Mouse (Mus musculus) MEL (cell line): ENCODE results near the gene Kctd12b. TPM values are rescaled to one million over a fixed set of nuclear protein-coding genes. Genes with fewer than 3 reads are reported as not detected.

ENCODE experiments used
- DNase-seq: peaks from one replicate; pipeline ENCODE4 v3.0.0; 2011; ENCODE audit warnings: low read depth, low spot score
- H3K27ac ChIP-seq: 2 replicates; pipeline ENCODE4 v1.5.1; 2012; ENCODE audit warnings: low read depth, mild to moderate bottlenecking, control low read depth, low read length, moderate library complexity; ENCODE audit not compliant: control insufficient read depth
- H3K27me3 ChIP-seq, 2 experiments: fragments of 150-350 bp in 1 of 2; sonication (generic) in 1 of 2; 2 replicates each; pipeline ENCODE4 v1.6.1; 2012; ENCODE audit warnings: low read length in 2 of 2, mild to moderate bottlenecking in 2 of 2, improper control_type of control experiment in 1 of 2, moderate library complexity in 1 of 2; ENCODE audit not compliant: insufficient read depth in 2 of 2, control insufficient read depth in 1 of 2
- H3K36me3 ChIP-seq, 2 experiments: 2 replicates each; pipeline ENCODE4 v1.6.1; 2012 to 2014; ENCODE audit warnings: low read length in 2 of 2, improper control_type of control experiment in 1 of 2, inconsistent platforms in 1 of 2, mild to moderate bottlenecking in 1 of 2; ENCODE audit not compliant: insufficient read depth in 2 of 2, control insufficient read depth in 1 of 2
- H3K4me1 ChIP-seq, 2 experiments: fragments of 150-350 bp in 1 of 2; sonication (generic) in 1 of 2; 2 replicates each; pipeline ENCODE4 v1.6.1; 2012; ENCODE audit warnings: low read length in 2 of 2, improper control_type of control experiment in 1 of 2, mild to moderate bottlenecking in 1 of 2; ENCODE audit not compliant: insufficient read depth in 2 of 2, control insufficient read depth in 1 of 2
- H3K4me3 ChIP-seq, 2 experiments: fragments of 150-350 bp in 1 of 2; sonication (generic) in 1 of 2; 2 replicates each; pipeline ENCODE4 v1.5.1; 2012; ENCODE audit warnings: low read depth in 2 of 2, low read length in 2 of 2, mild to moderate bottlenecking in 2 of 2, moderate library complexity in 2 of 2, control low read depth in 1 of 2, improper control_type of control experiment in 1 of 2; ENCODE audit not compliant: control insufficient read depth in 1 of 2, insufficient read depth in 1 of 2
- H3K79me2 ChIP-seq: 2 replicates; pipeline ENCODE4 v1.6.1; 2012; ENCODE audit warnings: mild to moderate bottlenecking, low read length, moderate library complexity; ENCODE audit not compliant: control insufficient read depth, poor library complexity, insufficient read depth
- H3K9ac ChIP-seq: 2 replicates; pipeline ENCODE4 v1.6.1; 2012; ENCODE audit warnings: low read depth, mild to moderate bottlenecking, control low read depth, low read length, moderate library complexity; ENCODE audit not compliant: control insufficient read depth, poor library complexity, severe bottlenecking
- H3K9me3 ChIP-seq: fragments of 150-350 bp; sonication (generic); replicated peaks from 2 replicates; pipeline ENCODE4 v1.6.1; 2012; ENCODE audit warnings: mild to moderate bottlenecking, low read length, improper control_type of control experiment, moderate library complexity; ENCODE audit not compliant: insufficient read depth
- BHLHE40 ChIP-seq: IDR thresholded peaks from 2 replicates; pipeline ENCODE4 v1.6.1; 2012; ENCODE audit warnings: low read depth, mild to moderate bottlenecking, inconsistent platforms, low read length, improper control_type of control experiment, borderline replicate concordance
- CHD1 ChIP-seq: IDR thresholded peaks from 2 replicates; pipeline ENCODE4 v1.6.1; 2012; ENCODE audit warnings: low read depth, mild to moderate bottlenecking, inconsistent platforms, low read length, improper control_type of control experiment
- CHD2 ChIP-seq: IDR thresholded peaks from 2 replicates; pipeline ENCODE4 v1.6.1; 2011; ENCODE audit warnings: low read length, improper control_type of control experiment
- CTCF ChIP-seq, 3 experiments: IDR thresholded peaks in 2 of 3; conservative IDR thresholded peaks in 1 of 3; 2 replicates each; pipeline ENCODE4 v1.5.1; 2011 to 2012; ENCODE audit warnings: low read length in 3 of 3, low read depth in 2 of 3, mild to moderate bottlenecking in 2 of 3, improper control_type of control experiment in 1 of 3, inconsistent platforms in 1 of 3, mixed read lengths in 1 of 3, moderate library complexity in 1 of 3; ENCODE audit not compliant: control insufficient read depth in 1 of 3, insufficient read depth in 1 of 3, poor library complexity in 1 of 3, severe bottlenecking in 1 of 3
- E2F4 ChIP-seq: IDR thresholded peaks from 2 replicates; pipeline ENCODE4 v1.6.1; 2011; ENCODE audit warnings: low read depth, low read length, improper control_type of control experiment, borderline replicate concordance
- ELF1 ChIP-seq: IDR thresholded peaks from 2 replicates; pipeline ENCODE4 v1.6.1; 2014; ENCODE audit warnings: low read depth, mild to moderate bottlenecking, inconsistent platforms, low read length, improper control_type of control experiment, moderate library complexity
- EP300 ChIP-seq, 2 experiments: IDR thresholded peaks; 2 replicates each; pipeline ENCODE4 v1.6.1; 2011; ENCODE audit warnings: improper control_type of control experiment in 2 of 2, low read length in 2 of 2, low read depth in 1 of 2, mild to moderate bottlenecking in 1 of 2
- ETS1 ChIP-seq: IDR thresholded peaks from 2 replicates; pipeline ENCODE4 v1.6.1; 2012; ENCODE audit warnings: low read depth, mild to moderate bottlenecking, inconsistent platforms, low read length, improper control_type of control experiment, moderate library complexity
- GABPA ChIP-seq: IDR thresholded peaks from 2 replicates; pipeline ENCODE4 v1.6.1; 2012; ENCODE audit warnings: low read depth, mild to moderate bottlenecking, inconsistent platforms, low read length, improper control_type of control experiment, moderate library complexity
- HCFC1 ChIP-seq: IDR thresholded peaks from 2 replicates; pipeline ENCODE4 v1.6.1; 2012; ENCODE audit warnings: low read depth, mild to moderate bottlenecking, inconsistent platforms, low read length, improper control_type of control experiment, moderate library complexity
- KAT2A ChIP-seq: conservative IDR thresholded peaks from 2 replicates; pipeline ENCODE4 v1.6.1; 2012; ENCODE audit warnings: low read depth, low read length, improper control_type of control experiment, inconsistent platforms
- MAX ChIP-seq: IDR thresholded peaks from 2 replicates; pipeline ENCODE4 v1.6.1; 2011; ENCODE audit warnings: low read length, improper control_type of control experiment
- MAZ ChIP-seq: IDR thresholded peaks from 2 replicates; pipeline ENCODE4 v1.6.1; 2012; ENCODE audit warnings: low read depth, mild to moderate bottlenecking, inconsistent platforms, low read length, improper control_type of control experiment
- MEF2A ChIP-seq: IDR thresholded peaks from 2 replicates; pipeline ENCODE4 v1.6.1; 2014; ENCODE audit warnings: low read depth, mild to moderate bottlenecking, inconsistent platforms, low read length, improper control_type of control experiment; ENCODE audit not compliant: poor library complexity, insufficient replicate concordance, severe bottlenecking; ENCODE audit errors: extremely low read depth
- MXI1 ChIP-seq: IDR thresholded peaks from 2 replicates; pipeline ENCODE4 v1.6.1; 2011; ENCODE audit warnings: mild to moderate bottlenecking, low read depth, low read length, improper control_type of control experiment
- MYB ChIP-seq: IDR thresholded peaks from 2 replicates; pipeline ENCODE4 v1.6.1; 2011; ENCODE audit warnings: mild to moderate bottlenecking, low read depth, low read length, improper control_type of control experiment
- MYC ChIP-seq: IDR thresholded peaks from 2 replicates; pipeline ENCODE4 v1.6.1; 2011; ENCODE audit warnings: low read depth, mild to moderate bottlenecking, low read length, improper control_type of control experiment, moderate library complexity
- NELFE ChIP-seq: IDR thresholded peaks from 2 replicates; pipeline ENCODE4 v1.6.1; 2011; ENCODE audit warnings: low read depth, low read length, improper control_type of control experiment
- POLR2A ChIP-seq, 2 experiments: IDR thresholded peaks; 2 replicates each; pipeline ENCODE4 v1.6.1; 2011 to 2012; ENCODE audit warnings: low read length in 2 of 2, mild to moderate bottlenecking in 2 of 2, control low read depth in 1 of 2, improper control_type of control experiment in 1 of 2, low read depth in 1 of 2, moderate library complexity in 1 of 2; ENCODE audit not compliant: control insufficient read depth in 1 of 2, insufficient read depth in 1 of 2, poor library complexity in 1 of 2
- POLR2AphosphoS2 ChIP-seq: IDR thresholded peaks from 2 replicates; pipeline ENCODE4 v1.6.1; 2011; ENCODE audit warnings: low read length, improper control_type of control experiment
- POLR2AphosphoS5 ChIP-seq: IDR thresholded peaks from 2 replicates; pipeline ENCODE4 v1.6.1; 2012; ENCODE audit warnings: low read depth, borderline replicate concordance, mild to moderate bottlenecking, inconsistent platforms, low read length, moderate library complexity, mixed read lengths
- RAD21 ChIP-seq: IDR thresholded peaks from 2 replicates; pipeline ENCODE4 v1.6.1; 2011; ENCODE audit warnings: mild to moderate bottlenecking, low read depth, low read length, improper control_type of control experiment
- RCOR1 ChIP-seq: IDR thresholded peaks from 2 replicates; pipeline ENCODE4 v1.6.1; 2012; ENCODE audit warnings: low read depth, mild to moderate bottlenecking, inconsistent platforms, low read length, improper control_type of control experiment
- SIN3A ChIP-seq: IDR thresholded peaks from 2 replicates; pipeline ENCODE4 v1.6.1; 2012; ENCODE audit warnings: low read length, improper control_type of control experiment, inconsistent platforms
- SMC3 ChIP-seq: IDR thresholded peaks from 2 replicates; pipeline ENCODE4 v1.6.1; 2011; ENCODE audit warnings: low read depth, low read length, improper control_type of control experiment
- TAL1 ChIP-seq: IDR thresholded peaks from 2 replicates; pipeline ENCODE4 v1.6.1; 2012; ENCODE audit warnings: mild to moderate bottlenecking, inconsistent platforms, low read length, moderate library complexity, mixed read lengths
- TBP ChIP-seq: IDR thresholded peaks from 2 replicates; pipeline ENCODE4 v1.8.0; 2011; ENCODE audit warnings: low read depth, low read length, improper control_type of control experiment
- TCF12 ChIP-seq: IDR thresholded peaks from 2 replicates; pipeline ENCODE4 v1.6.1; 2014; ENCODE audit warnings: low read depth, mild to moderate bottlenecking, inconsistent platforms, low read length, improper control_type of control experiment, moderate library complexity
- USF1 ChIP-seq: IDR thresholded peaks from 2 replicates; pipeline ENCODE4 v1.6.1; 2014; ENCODE audit warnings: low read depth, mild to moderate bottlenecking, inconsistent platforms, low read length, improper control_type of control experiment, moderate library complexity
- USF2 ChIP-seq, 2 experiments: IDR thresholded peaks; 2 replicates each; pipeline ENCODE4 v1.6.1; 2011 to 2012; ENCODE audit warnings: improper control_type of control experiment in 2 of 2, low read length in 2 of 2, borderline replicate concordance in 1 of 2, inconsistent platforms in 1 of 2, low read depth in 1 of 2, mild to moderate bottlenecking in 1 of 2; ENCODE audit not compliant: insufficient read depth in 1 of 2
- ZC3H11A ChIP-seq: IDR thresholded peaks from 2 replicates; pipeline ENCODE4 v1.6.1; 2012; ENCODE audit warnings: low read depth, mild to moderate bottlenecking, inconsistent platforms, low read length, improper control_type of control experiment
- ZMIZ1 ChIP-seq: IDR thresholded peaks from 2 replicates; pipeline ENCODE4 v1.6.1; 2012; ENCODE audit warnings: low read depth, mild to moderate bottlenecking, inconsistent platforms, low read length, improper control_type of control experiment, moderate library complexity
- ZNF384 ChIP-seq: IDR thresholded peaks from 2 replicates; pipeline ENCODE4 v1.6.1; 2012; ENCODE audit warnings: low read depth, mild to moderate bottlenecking, inconsistent platforms, low read length, improper control_type of control experiment
- polyA plus RNA-seq, 2 experiments: library from polyadenylated mRNA; stranded (reverse) in 1 of 2; unstranded in 1 of 2; fragments of >175 nt in 1 of 2; fragments of >200 nt in 1 of 2; gene quantifications; 2 replicates each; pipeline versions ENCODE4 v1.2.1 to v1.2.4; 2012; ENCODE audit warnings: low replicate concordance in 2 of 2, low read depth in 1 of 2; ENCODE audit not compliant: insufficient read length in 2 of 2, insufficient read depth in 1 of 2, missing spikeins in 1 of 2
- total RNA-seq: library from RNA; depleted of rRNA; stranded (reverse); fragments of 300-350 nt; gene quantifications from 2 replicates; pipeline ENCODE4 v1.2.3, GENCODE M21; 2012

The Kctd12b gene
- total and polyA plus RNA-seq, 3 experiments: not detected

- peak; percentile 58; the same call in 1 of the 2 replicates for TF ChIP-seq ELF1
- no peak for TF ChIP-seq TAL1
- TF ChIP-seq HCFC1: peak; percentile 74
- no peak for TF ChIP-seq RAD21
- no peak for TF ChIP-seq USF1
- TF ChIP-seq POLR2A (IDR thresholded peaks at IDR 0.05; ENCODE audit: control insufficient read depth in 1 of 2, insufficient read depth in 1 of 2, low read depth in 1 of 2, low read length in 2 of 2, poor library complexity in 1 of 2): peak; percentile 67 to 81
- TF ChIP-seq NELFE: peak; percentile 86
- TF ChIP-seq EP300 (IDR thresholded peaks at IDR 0.05; ENCODE audit: low read depth in 1 of 2, low read length in 2 of 2): no peak
- no peak for TF ChIP-seq GABPA
- no peak for TF ChIP-seq RCOR1
- TF ChIP-seq TCF12: no peak
- TF ChIP-seq USF2 (IDR thresholded peaks at IDR 0.05; ENCODE audit: borderline replicate concordance in 1 of 2, insufficient read depth in 1 of 2, low read depth in 1 of 2, low read length in 2 of 2): no peak
- TF ChIP-seq, all 39 proteins: peak for 10
These were observed 27.1 kb upstream of the Kctd12b start, which contains the start of gene Nbdy (continued) for GRCm38 (mm10) chrX:153723110-153723916.

- peak; percentile 70 for DNase-seq
- peaks cover 0 to 3% of the 10 kb centered on the region in 2 experiments; a peak in 2 of 4 replicates for H3K36me3 ChIP-seq
- H3K27me3 ChIP-seq: no peaks in the 10 kb centered on the region
- H3K4me1 ChIP-seq: peaks cover 0 to 3% of the 10 kb centered on the region in 2 experiments; a peak in 1 of 4 replicates
- H3K9me3 ChIP-seq: no peaks in the 10 kb centered on the region
- H3K9ac ChIP-seq: no peak overlapping the region
- no peak overlapping the region for H3K27ac ChIP-seq
- H3K4me3 ChIP-seq: no peak overlapping the region
- H3K79me2 ChIP-seq: peaks cover 11% of the 10 kb centered on the region
- no peak for TF ChIP-seq ETS1
- TF ChIP-seq POLR2AphosphoS5: no peak
- peak; percentile 25; the same call in 1 of the 2 replicates for TF ChIP-seq ZC3H11A
- no peak for TF ChIP-seq MXI1
- no peak for TF ChIP-seq POLR2AphosphoS2
- no peak for TF ChIP-seq BHLHE40
- TF ChIP-seq ZNF384: no peak
- no peak for TF ChIP-seq SIN3A
- no peak for TF ChIP-seq HCFC1
- peak; percentile 25 to 70 (median 57); a peak in 5 of 6 replicates for TF ChIP-seq CTCF (IDR thresholded peaks at IDR 0.05 in 2 of 3, conservative IDR thresholded peaks at IDR 0.05 in 1 of 3; ENCODE audit: control insufficient read depth in 1 of 3, insufficient read depth in 1 of 3, low read depth in 2 of 3, low read length in 3 of 3, poor library complexity in 1 of 3, severe bottlenecking in 1 of 3)
- no peak for TF ChIP-seq TCF12
- no peak for TF ChIP-seq CHD2
- TF ChIP-seq ELF1: no peak
- no peak for TF ChIP-seq E2F4
- no peak for TF ChIP-seq USF2 (IDR thresholded peaks at IDR 0.05; ENCODE audit: borderline replicate concordance in 1 of 2, insufficient read depth in 1 of 2, low read depth in 1 of 2, low read length in 2 of 2)
- no peak for TF ChIP-seq GABPA
- TF ChIP-seq MYB: no peak
- no peak for TF ChIP-seq MAZ
- TF ChIP-seq CHD1: no peak
- peak; percentile 72 for TF ChIP-seq RAD21
- no peak for TF ChIP-seq ZMIZ1
- no peak for TF ChIP-seq MAX
- no peak for TF ChIP-seq TAL1
- no peak for TF ChIP-seq USF1
- TF ChIP-seq MYC: no peak
- no peak for TF ChIP-seq MEF2A
- TF ChIP-seq TBP: no peak
- no peak for TF ChIP-seq KAT2A
- TF ChIP-seq SMC3: peak; percentile 52
These were observed 23.4 kb upstream of the Kctd12b start for GRCm38 (mm10) chrX:153719602-153720001.
